Mouse (Mus musculus): ENCODE data around the gene Coro7.

Gene Coro7

GRCm38 (mm10) chr16:4648416-4649023, 31.1 kb downstream of the Coro7 start:
- no peak for DNase-seq (ENCODE audit: low spot score)

DNA sequence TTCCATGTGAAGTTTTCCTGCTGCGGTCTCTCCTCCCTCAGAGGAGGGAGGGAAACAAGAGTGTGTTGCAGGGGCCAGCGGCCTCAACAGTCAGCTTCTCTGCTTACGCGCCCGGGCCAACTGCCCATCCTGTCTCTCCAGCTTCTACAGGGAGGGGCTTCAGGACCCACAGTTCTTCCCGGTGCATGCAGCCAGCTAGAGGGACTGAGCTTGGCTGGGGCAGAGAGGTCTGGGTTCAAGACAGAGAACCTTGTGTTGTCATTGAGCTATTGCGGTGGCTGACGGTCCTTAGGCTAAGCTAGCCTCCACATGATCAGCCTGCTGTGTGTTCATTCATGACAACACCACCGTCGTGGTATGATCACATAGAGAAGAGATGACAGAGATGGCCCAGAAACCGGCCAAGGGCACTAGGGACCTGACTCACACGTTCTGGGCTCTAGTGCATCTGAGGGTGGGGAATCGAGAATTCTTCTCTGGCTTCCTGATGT, 31.9 kb downstream of the Coro7 start:
- no peak for DNase-seq (ENCODE audit: low spot score)

GRCm38 (mm10) chr16:4646831-4647230, 32.7 kb downstream of the Coro7 start:
- no peak for DNase-seq (ENCODE audit: low spot score)

DNA sequence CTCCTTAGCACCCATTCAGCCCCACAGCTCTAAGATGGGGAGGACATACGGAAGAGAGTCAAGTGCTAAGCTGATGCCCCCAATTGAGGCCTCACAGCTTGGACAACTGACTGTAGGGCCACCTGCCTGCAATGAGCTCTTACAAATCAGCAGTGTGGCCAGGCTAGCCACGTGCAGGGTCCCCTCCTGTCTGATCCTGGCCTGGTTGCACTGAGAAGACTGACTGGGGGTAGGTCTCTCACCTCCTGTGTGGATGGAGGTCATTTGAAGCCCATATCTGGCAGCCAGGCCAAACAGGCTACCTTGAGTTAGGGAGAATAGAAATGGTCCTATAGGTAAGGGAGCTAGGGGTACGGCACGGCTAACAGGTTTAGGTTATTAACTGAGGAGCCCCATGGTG, 33.7 kb downstream of the Coro7 start:
- DNase-seq (ENCODE audit: low spot score), result no peak

DNA sequence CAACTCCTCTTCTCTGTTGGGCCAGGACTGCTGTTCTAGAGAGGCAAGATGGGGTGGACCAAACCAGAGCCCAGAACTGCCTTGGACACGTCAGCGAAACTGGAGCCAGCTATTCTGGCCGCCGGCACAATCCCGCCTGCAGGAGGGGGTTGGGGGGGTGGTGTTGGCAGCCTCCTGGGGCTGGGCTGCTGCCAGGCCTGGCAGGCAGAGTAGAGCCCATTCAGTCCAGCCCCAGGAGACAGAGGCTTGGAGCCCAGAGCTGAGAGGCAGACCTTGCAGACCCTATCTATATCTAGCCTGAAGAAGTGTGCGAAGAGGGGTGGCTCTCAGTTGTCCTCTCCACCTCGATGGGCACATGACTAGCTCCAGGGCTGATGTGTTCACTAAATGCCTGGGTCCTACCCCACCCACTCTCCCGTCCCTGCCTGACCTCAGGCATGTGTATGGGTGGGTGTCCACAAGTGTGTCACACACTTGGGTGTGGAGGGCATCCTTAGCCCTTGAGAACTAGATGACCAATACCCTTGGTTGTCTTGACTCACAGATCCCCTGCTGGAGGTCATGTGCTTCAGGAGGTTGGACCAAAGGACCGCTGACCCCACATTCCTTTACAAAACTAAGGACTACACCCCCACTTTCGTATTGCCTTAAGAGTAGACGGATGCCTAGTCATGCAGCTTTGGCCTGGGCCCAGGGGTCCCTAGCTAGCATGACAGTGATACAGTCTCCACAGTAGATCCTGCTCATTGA, 35.7 kb downstream of the Coro7 start:
- DNase-seq (ENCODE audit: low spot score), result no peak

GRCm38 (mm10) chr16:4642937-4643336, 36.6 kb downstream of the Coro7 start:
- DNase-seq (ENCODE audit: low spot score), result no peak

DNA sequence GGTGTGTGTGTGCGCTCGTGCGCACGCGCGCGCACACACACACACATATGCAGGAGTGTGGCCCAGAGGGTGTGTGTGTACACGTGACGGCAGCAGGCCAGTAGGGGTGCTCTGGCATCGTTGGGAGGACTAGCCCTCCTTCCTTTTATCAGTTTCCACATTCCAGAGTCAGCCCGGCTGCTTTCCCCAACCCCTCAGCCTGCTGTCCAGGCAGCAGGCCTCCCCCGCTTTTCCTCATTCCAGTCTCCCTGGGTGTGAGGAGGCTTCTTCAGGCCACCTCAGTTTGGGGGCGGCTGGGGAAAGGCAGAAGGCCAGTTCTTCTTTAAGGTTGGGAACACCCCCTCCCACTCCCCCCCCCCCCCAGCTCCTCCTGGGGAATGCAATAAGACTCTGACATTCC, 37.4 kb downstream of the Coro7 start:
- DNase-seq (ENCODE audit: low spot score), result peak; percentile 42

- DNase-seq (ENCODE audit: low spot score), result peak; percentile 31
These were observed 38.3 kb downstream of the Coro7 start for GRCm38 (mm10) chr16:4641119-4641838.

- no peak for DNase-seq (ENCODE audit: low spot score)
These were observed 39.1 kb downstream of the Coro7 start for GRCm38 (mm10) chr16:4640267-4641005.

GRCm38 (mm10) chr16:4639831-4640237, 39.7 kb downstream of the Coro7 start, which contains the start of the genes Vasn and Dnaja3:
Vasn (plus strand) TSS chr16:4639941.
Dnaja3 (plus strand) TSS chr16:4639989.
- peak; percentile 90 for DNase-seq (ENCODE audit: low spot score)

DNA sequence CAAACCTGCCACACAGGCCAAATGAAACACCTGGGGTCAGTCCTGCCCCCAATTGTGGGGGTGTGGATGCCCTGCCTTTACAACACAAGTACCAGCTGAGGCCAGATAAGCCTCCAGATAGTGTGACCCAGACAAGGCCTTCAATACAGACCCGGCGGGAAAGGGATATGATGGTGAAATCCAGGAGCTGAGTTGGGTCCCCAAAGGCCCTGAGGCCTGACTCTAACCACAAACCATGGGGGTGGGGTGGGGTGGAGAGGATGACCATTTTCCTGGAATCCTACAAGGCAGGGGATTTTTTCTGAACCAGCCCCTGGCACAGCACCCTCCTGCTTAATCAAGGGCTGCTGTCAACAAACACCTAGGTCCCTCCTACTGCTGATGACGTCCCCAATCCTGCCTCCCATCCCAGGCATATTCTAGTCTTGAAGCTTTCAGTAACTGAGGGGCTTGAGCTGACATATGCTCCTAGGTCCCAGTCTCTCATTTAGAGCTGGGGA, 40.6 kb downstream of the Coro7 start:
- DNase-seq (ENCODE audit: low spot score), result no peak

DNA sequence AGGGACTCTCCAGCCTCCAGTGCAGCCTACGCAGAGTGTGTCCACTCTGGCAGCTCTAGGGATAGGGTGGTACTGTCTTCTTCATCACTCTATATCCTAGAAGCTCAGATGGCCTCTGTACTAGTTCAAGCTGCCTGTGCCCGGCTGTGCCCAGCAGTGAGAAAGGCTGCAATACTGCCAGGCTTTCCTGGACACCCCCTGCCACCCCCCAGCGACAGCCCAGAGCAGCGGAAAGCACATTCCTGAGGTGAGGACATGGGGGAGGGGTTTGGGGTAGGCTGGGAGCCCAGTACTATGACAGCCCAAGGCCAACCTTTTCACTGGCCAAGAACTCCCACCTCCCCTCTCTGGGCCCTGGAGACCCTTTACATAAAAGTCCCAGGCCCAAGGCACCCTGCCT, 43.8 kb downstream of the Coro7 start:
- no peak for DNase-seq (ENCODE audit: low spot score)

GRCm38 (mm10) chr16:4634681-4635080, 44.9 kb downstream of the Coro7 start:
- DNase-seq (ENCODE audit: low spot score), result no peak

- no peak for DNase-seq (ENCODE audit: low spot score)
These were observed 45.9 kb downstream of the Coro7 start for GRCm38 (mm10) chr16:4633661-4634060.

DNA sequence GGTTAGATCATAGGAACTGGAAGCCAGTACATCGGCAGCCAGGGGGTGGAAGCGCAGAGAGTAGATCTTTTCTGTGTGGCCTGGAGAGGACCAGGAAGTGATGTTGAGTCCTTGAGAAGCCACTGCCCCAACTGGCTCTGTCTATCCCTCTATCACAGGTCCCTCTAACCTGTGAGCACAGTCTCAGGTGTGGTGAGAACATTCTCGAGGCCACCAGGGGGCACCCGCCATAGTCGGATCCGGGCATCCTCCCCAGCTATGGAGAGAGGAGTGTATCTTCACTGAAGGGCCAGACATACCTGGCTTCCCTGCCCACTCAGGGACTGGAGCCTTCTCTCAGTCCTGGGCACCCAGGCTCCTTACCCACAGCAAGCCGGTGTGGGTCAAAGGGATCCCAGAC, 47.5 kb downstream of the Coro7 start:
- DNase-seq (ENCODE audit: low spot score), result peak; percentile 32

GRCm38 (mm10) chr16:4629950-4630349, 49.6 kb downstream of the Coro7 start:
- DNase-seq (ENCODE audit: low spot score), result peak; percentile 90

GRCm38 (mm10) chr16:4628898-4629419, 50.6 kb downstream of the Coro7 start:
- no peak for DNase-seq (ENCODE audit: low spot score)

DNA sequence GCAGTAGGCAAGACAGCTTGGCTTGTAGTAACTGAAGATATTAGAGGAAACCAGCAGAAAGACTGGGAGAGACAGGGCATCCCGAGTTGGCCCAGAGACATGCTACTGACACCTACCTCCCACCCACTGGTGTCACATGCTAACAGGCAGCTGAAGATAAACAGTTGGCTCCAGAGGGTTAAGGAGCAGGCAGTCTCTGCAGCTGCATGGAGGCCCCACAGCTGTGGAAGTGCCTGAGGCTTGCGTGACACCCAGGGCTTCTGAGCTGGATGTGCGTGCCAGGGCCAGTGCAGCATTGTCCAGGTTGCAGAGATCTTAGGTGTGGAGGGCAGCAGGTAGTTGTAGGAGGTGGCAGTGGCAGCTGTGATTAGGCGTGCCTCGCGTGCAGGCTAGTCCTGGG, 52.5 kb downstream of the Coro7 start:
- DNase-seq (ENCODE audit: low spot score), result no peak

DNA sequence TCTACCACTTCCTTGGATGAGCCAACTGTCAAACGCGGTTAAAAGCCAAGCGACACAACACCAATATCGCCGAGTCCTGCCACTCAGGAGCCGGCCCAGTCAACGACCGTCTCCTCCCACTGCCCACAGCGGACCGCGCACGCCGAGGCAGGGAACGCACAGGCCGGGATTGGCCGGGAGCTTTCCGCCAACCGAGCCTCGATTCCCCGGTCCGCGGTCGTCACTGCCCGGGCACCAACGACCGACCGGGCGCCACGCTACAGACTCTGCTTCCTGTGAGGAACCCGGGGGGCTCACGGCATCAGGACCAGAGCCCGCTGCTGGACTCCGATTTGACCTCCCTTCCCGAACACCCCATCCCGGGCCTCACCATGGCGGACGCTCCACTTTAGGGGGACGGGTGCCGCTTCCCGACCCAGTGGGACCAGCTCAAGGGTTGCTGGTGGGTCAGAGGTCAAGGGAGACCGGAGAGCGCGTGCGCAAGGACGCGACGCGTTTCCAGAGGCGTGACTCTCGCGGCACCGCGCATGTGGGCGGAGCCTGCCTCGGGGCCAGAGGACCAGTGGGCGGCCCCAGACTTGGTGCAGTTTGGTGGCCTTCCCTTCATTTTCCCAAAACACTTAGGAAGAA, 55.0 kb downstream of the Coro7 start, which contains the start of gene Pam16:
Pam16 (minus strand) TSS at position 508 of the 630 bp plus-strand sequence.
- peak; percentile 94 for DNase-seq (ENCODE audit: low spot score)

DNA sequence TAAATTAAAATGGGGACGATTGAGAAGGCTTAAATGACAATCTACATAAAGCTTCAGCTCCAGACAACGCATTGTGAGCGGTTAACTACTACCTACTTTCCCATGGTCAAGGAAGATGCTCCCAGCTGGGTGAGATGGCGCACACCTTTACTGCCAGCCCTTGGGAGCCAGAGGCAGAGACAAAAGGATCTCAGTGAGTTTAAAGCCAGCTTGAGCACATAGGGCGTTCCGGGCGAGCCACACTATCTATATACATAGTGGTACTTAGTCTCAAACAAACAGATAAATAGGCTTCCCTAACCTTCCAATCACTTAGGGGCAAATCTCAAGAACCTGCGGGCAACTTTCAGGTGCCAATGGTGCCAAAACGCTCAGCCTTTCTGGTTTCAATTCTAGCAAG, 55.5 kb downstream of the Coro7 start:
- DNase-seq (ENCODE audit: low spot score), result no peak

GRCm38 (mm10) chr16:4616829-4617228, 62.7 kb downstream of the Coro7 start:
- no peak for DNase-seq (ENCODE audit: low spot score)

All from retina, embryonic 14.5 days (tissue).